Mouse (Mus musculus) cerebellum, adult 9-10 months (tissue): Measurements from ENCODE around the gene Olfr710.
"Not testable (repeated sequence)": the region's sequence is repeated elsewhere in the genome, so short reads cannot be mapped to it uniquely, and the experiment has no call there.

Experiments used
- DNase-seq: peaks from one replicate; pipeline ENCODE4 v3.0.0; 2022

Gene Olfr710

DNA sequence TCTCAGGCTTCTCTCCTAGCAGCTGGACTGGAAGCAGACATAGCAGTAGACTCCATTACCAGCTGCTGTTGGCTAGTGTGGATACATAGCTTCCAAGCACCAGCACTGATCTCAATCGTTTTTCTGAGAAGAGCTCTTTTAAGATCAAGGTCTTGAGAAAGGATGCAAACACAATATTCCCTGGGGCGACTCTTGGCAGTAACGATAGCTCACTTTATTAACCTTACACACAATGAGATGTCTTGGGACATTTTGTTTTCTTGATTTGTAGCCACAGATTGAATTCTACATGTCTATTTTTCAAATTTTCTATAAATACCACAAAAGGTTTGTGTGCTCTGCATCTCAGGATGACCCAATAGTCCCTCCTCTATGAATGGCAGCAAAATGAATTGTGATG is at the start of gene Olfr710:
Gene Olfr710, minus strand, starts transcription at position 101 of the 400 bp plus-strand sequence.
- DNase-seq = no peak

DNA sequence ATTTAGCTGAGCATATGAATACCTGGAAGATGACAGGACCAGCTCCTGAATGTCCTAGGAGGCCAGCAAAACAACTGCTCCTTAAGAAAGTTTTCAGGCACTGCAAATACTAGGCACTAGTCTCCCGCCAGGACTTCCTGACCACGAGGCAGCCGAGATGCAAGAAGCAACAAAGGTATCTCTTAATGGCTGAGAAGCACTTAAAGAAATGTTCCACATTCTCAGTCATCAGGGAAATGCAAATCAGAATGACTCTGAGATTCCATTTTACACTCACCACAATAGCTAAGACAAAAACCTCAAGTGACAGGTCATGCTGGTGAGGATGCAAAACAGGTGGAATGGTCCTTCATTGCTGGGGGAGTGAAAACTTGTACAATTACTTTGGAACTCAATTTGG is 37.1 kb upstream of the Olfr710 start:
- DNase-seq = no peak

DNA sequence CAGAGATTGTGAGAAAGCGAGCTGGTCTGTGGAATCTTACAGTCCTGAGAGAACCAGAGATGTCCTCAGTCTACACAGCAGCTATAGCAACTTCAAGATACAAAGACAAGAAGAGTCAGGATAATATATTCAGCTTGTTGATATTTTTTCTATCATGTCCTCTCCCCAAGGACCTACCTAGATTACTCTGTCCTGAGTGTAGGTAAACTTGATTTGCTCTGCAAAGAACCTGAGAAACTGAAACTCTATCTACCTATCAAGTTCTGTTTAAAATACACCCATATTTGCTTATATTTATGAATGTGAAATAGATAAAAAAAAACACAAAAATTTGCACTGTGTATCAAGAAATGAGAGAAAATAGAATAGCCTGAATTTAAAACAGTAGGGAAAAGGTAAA is 27.2 kb upstream of the Olfr710 start, which contains the start of gene Olfr711:
Gene Olfr711, minus strand, starts transcription at position 101 of the 400 bp plus-strand sequence.
- no peak for DNase-seq

DNA sequence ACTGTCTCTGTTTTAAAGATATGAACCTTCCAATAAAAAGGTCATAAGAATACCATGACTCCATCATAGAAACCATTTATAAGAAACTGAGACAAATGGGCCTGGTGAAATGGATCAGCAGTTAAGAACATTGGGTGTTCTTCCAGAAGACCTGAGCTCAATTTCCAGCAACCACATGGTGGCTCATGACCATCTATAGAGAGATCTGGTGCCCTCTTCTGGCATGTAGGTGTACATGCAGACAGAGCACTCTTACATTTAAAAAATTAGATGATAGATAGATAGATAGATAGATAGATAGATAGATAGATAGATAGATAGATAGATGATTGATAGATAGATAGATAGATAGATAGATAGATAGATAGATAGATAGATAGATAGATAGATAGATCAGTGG is 19.4 kb upstream of the Olfr710 start:
- DNase-seq = not testable (repeated sequence)

DNA sequence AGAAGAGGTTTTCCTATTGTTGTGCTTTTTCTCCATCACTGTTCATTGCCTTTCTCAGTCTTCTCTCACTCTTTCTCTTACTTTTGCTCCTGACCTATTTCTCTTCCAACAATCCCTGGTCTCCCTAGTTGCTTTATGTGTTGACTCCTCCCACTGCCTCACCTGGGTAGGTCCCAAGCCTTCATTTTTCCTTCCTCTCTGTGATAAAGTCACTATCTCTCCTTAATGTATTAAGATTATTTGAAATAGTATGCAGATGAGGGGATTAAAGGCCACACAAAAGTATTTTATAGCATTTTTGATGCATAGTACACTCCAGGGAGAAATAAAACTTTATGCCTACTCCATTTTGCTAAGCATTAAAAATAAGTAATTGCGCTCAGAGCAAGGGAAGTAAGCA is 15.7 kb upstream of the Olfr710 start, which contains the start of gene Olfr6:
Gene Olfr6, minus strand, starts transcription at position 101 of the 400 bp plus-strand sequence.
- DNase-seq = no peak

DNA sequence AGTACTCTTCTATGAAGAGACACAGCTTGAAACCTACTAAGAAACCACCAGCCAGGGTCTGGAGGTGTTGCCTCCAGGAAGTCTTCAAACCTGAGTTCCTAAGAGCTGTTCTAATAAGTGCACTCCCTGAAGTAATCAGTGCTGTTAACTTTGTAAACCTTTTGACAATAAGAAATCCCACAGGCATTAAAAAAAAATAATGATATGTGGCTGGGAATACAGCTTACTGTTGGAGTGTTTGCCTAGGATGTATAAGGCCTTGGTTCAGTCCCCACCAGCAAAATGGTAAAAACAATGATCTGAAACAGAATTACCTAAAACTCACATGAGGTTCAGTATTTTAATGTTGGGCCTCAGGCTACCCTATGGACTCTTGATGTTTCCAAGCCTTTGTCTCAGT is 16.0 kb downstream of the Olfr710 start, which contains the start of gene Olfr709-ps1:
Gene Olfr709-ps1, minus strand, starts transcription at position 101 of the 400 bp plus-strand sequence.
- DNase-seq = no peak

DNA sequence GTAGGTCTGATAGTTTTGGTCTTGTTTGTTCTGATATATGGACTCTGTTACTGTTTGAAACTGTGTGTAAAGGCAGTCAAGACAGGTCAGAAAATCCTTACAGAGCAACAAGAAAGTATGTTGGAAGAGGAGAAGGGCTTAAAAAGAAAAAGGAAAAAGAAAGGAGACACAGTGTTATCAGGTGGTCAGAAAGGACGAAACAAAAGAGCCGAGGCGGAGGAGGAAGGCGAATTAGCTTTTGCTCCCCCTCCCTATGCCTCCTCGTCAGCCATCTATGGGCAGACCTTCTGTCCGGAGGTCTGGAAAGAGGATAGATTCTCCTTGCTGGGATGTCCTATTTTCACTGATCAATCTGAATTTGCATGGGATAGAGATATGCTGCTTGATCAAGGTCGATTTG is 27.2 kb downstream of the Olfr710 start:
- peak; percentile 1 for DNase-seq

DNA sequence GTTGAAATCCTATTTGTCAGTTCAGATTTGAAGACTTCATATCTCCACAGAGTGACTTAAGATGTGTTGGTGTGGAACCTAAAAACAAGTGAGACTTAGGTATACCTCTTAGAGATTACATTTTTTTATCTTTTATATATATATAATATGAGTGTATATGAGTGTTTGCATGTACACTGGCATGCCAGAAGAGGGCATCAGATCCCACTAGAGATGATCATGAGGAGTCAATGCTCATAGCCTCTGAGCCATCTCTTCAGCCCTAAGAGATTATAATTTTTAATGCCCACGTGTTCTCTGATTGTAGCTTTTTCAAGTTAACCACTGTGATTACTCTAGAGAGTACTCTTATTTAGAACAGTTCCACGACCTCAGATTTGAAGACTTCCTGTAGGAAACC is 40.4 kb downstream of the Olfr710 start, which contains the start of gene Olfr1532-ps1:
Gene Olfr1532-ps1, plus strand, starts transcription at position 326 of the 400 bp plus-strand sequence.
- no peak for DNase-seq

DNA sequence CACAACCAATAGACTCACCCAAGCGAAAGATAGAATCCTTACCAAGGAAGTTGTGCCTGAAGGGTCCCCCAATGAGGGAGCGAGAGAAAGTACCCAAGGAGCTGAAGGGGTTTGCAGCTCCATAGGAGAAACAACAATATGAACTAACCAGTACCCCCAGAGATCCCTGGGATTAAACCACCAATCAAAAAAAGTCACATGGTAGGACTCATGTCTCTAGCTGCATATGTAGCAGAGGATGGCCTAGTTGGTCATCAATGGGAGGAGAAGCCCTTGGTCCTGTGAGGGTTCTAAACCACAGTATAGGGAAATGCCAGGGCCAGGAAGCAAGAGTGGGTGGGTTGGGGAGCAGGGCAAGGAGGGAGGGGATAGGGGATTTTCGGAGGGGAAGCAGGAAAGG is 47.0 kb downstream of the Olfr710 start, which contains the start of gene Olfr707:
Gene Olfr707, minus strand, starts transcription at position 101 of the 400 bp plus-strand sequence.
- not testable (repeated sequence) for DNase-seq
